Mouse (Mus musculus) kidney, postnatal 14 days (tissue): Measurements from ENCODE around the gene Olfr1444.

Source experiments
- DNase-seq: peaks from one replicate; pipeline ENCODE4 v3.0.0; 2022; ENCODE audit warnings: mixed read lengths

Olfr1444 gene

GRCm38 (mm10) chr19:12856983-12857382 lies at the start of gene Olfr1444:
TSS of gene Olfr1444 (plus strand) at chr19:12857283.
- no peak for DNase-seq

- DNase-seq, result no peak
These were observed 44.3 kb upstream of the Olfr1444 start for GRCm38 (mm10) chr19:12812644-12813364.

- no peak for DNase-seq
These were observed 43.2 kb upstream of the Olfr1444 start for GRCm38 (mm10) chr19:12813883-12814282.

GRCm38 (mm10) chr19:12818507-12818906 lies 38.6 kb upstream of the Olfr1444 start:
- DNase-seq, result no peak

- peak; percentile 31 for DNase-seq
These were observed 36.7 kb upstream of the Olfr1444 start for GRCm38 (mm10) chr19:12820383-12820782.

- peak; percentile 7 for DNase-seq
These were observed 32.5 kb upstream of the Olfr1444 start for GRCm38 (mm10) chr19:12824549-12824948.

- no peak for DNase-seq
These were observed 26.2 kb upstream of the Olfr1444 start for GRCm38 (mm10) chr19:12830823-12831430.

- no peak for DNase-seq
These were observed 25.5 kb upstream of the Olfr1444 start for GRCm38 (mm10) chr19:12831559-12831958.

- no peak for DNase-seq
These were observed 23.5 kb upstream of the Olfr1444 start for GRCm38 (mm10) chr19:12833625-12834024.

- no peak for DNase-seq
These were observed 18.6 kb upstream of the Olfr1444 start for GRCm38 (mm10) chr19:12838507-12838906.

- no peak for DNase-seq
These were observed 10.7 kb upstream of the Olfr1444 start, which contains the start of gene Gm5244 for GRCm38 (mm10) chr19:12846382-12846781. TSS of gene Gm5244 (plus strand) at chr19:12846682.

GRCm38 (mm10) chr19:12883555-12883954 lies 26.5 kb downstream of the Olfr1444 start, which contains the start of gene Olfr1445:
TSS of gene Olfr1445 (plus strand) at chr19:12883855.
- no peak for DNase-seq

- DNase-seq, result no peak
These were observed 36.3 kb downstream of the Olfr1444 start, which contains the start of gene Olfr1446 for GRCm38 (mm10) chr19:12893424-12893823. TSS of gene Olfr1446 (minus strand) at chr19:12893524.

- no peak for DNase-seq
These were observed 46.6 kb downstream of the Olfr1444 start, which contains the start of gene Olfr1447 for GRCm38 (mm10) chr19:12903643-12904042. TSS of gene Olfr1447 (minus strand) at chr19:12903743.
